Mouse (Mus musculus): ENCODE data around the gene Sergef. TPM values are rescaled to one million over a fixed set of nuclear protein-coding genes. Genes with fewer than 3 reads are reported as not detected.

Sergef gene
- total and polyA plus RNA-seq, 2 experiments from 2014 or later, result 7.5 to 7.9 TPM

GRCm38 (mm10) chr7:46540616-46541015 is 99.0 kb downstream of the Sergef start:
- DNase-seq (ENCODE audit: low spot score) (no peak), ATAC-seq (ENCODE audit: insufficient read depth, low read depth) (no peak)
- no peaks in the 10 kb centered on the region for H3K27me3 ChIP-seq (ENCODE audit: control insufficient read depth, insufficient read depth, low read length)
- TF ChIP-seq EP300 (IDR thresholded peaks at IDR 0.05; ENCODE audit: low read depth) (no peak), CTCF (IDR thresholded peaks at IDR 0.05; ENCODE audit: low read depth) (no peak)
- no peak overlapping the region for H3K4me3 ChIP-seq (ENCODE audit: low read depth, low read length)
- no peak overlapping the region for H3K9ac ChIP-seq (replicated peaks; ENCODE audit: low read depth, low read length)
- H3K4me2 ChIP-seq (ENCODE audit: low read depth, low read length), result no peak overlapping the region
- H3K9me3 ChIP-seq (replicated peaks; ENCODE audit: control insufficient read depth, low read length), result no peaks in the 10 kb centered on the region
- H3K36me3 ChIP-seq (replicated peaks; ENCODE audit: control insufficient read depth, insufficient read depth, low read length), result no peaks in the 10 kb centered on the region
- 38% methylated on average over 1 of the region's 1 CpGs for WGBS
- H3K4me1 ChIP-seq (ENCODE audit: control insufficient read depth, insufficient read depth), result no peaks in the 10 kb centered on the region
- no peak overlapping the region for H3K27ac ChIP-seq (ENCODE audit: low read depth)

GRCm38 (mm10) chr7:46536456-46537097 is 103.0 kb downstream of the Sergef start:
- Histone ChIP-seq H3K36me3 (replicated peaks; ENCODE audit: control insufficient read depth, insufficient read depth, low read length) (no peaks in the 10 kb centered on the region), H3K27ac (ENCODE audit: low read depth) (no peak overlapping the region), H3K9me3 (replicated peaks; ENCODE audit: control insufficient read depth, low read length) (no peaks in the 10 kb centered on the region), H3K9ac (replicated peaks; ENCODE audit: low read depth, low read length) (no peak overlapping the region), H3K4me2 (ENCODE audit: low read depth, low read length) (no peak overlapping the region), H3K4me1 (ENCODE audit: control insufficient read depth, insufficient read depth) (no peaks in the 10 kb centered on the region), H3K4me3 (ENCODE audit: low read depth, low read length) (no peak overlapping the region), H3K27me3 (ENCODE audit: control insufficient read depth, insufficient read depth, low read length) (no peaks in the 10 kb centered on the region)
- ATAC-seq (ENCODE audit: insufficient read depth, low read depth), result no peak
- DNase-seq (ENCODE audit: low spot score), result no peak
- WGBS, result 86% methylated on average over 9 of the region's 9 CpGs
- TF ChIP-seq CTCF (IDR thresholded peaks at IDR 0.05; ENCODE audit: low read depth), result no peak
- TF ChIP-seq EP300 (IDR thresholded peaks at IDR 0.05; ENCODE audit: low read depth), result no peak

- no peaks in the 10 kb centered on the region for H3K36me3 ChIP-seq (replicated peaks; ENCODE audit: control insufficient read depth, insufficient read depth, low read length)
- H3K27ac ChIP-seq (ENCODE audit: low read depth), result no peak overlapping the region
- H3K9me3 ChIP-seq (replicated peaks; ENCODE audit: control insufficient read depth, low read length), result no peaks in the 10 kb centered on the region
- no peaks in the 10 kb centered on the region for H3K4me1 ChIP-seq (ENCODE audit: control insufficient read depth, insufficient read depth)
- no peak overlapping the region for H3K4me3 ChIP-seq (ENCODE audit: low read depth, low read length)
- peak; percentile 16 for DNase-seq (ENCODE audit: low spot score)
- H3K9ac ChIP-seq (replicated peaks; ENCODE audit: low read depth, low read length), result no peak overlapping the region
- peak; percentile 53 for TF ChIP-seq CTCF (IDR thresholded peaks at IDR 0.05; ENCODE audit: low read depth)
- TF ChIP-seq EP300 (IDR thresholded peaks at IDR 0.05; ENCODE audit: low read depth), result no peak
- WGBS, result 15% methylated on average over 10 of the region's 10 CpGs
- no peaks in the 10 kb centered on the region for H3K27me3 ChIP-seq (ENCODE audit: control insufficient read depth, insufficient read depth, low read length)
- H3K4me2 ChIP-seq (ENCODE audit: low read depth, low read length), result no peak overlapping the region
- ATAC-seq (ENCODE audit: insufficient read depth, low read depth), result peak; percentile 63
Measured at GRCm38 (mm10) chr7:46535429-46535799, 104.2 kb downstream of the Sergef start.

- no peak overlapping the region for H3K27ac ChIP-seq (ENCODE audit: low read depth)
- no peaks in the 10 kb centered on the region for H3K4me1 ChIP-seq (ENCODE audit: control insufficient read depth, insufficient read depth)
- DNase-seq (ENCODE audit: low spot score) (no peak), ATAC-seq (ENCODE audit: insufficient read depth, low read depth) (no peak)
- 80% methylated on average over 11 of the region's 11 CpGs for WGBS
- H3K27me3 ChIP-seq (ENCODE audit: control insufficient read depth, insufficient read depth, low read length), result no peaks in the 10 kb centered on the region
- no peaks in the 10 kb centered on the region for H3K9me3 ChIP-seq (replicated peaks; ENCODE audit: control insufficient read depth, low read length)
- TF ChIP-seq EP300 (IDR thresholded peaks at IDR 0.05; ENCODE audit: low read depth), result no peak
- TF ChIP-seq CTCF (IDR thresholded peaks at IDR 0.05; ENCODE audit: low read depth), result no peak
- H3K36me3 ChIP-seq (replicated peaks; ENCODE audit: control insufficient read depth, insufficient read depth, low read length), result no peaks in the 10 kb centered on the region
- H3K4me2 ChIP-seq (ENCODE audit: low read depth, low read length), result no peak overlapping the region
- no peak overlapping the region for H3K9ac ChIP-seq (replicated peaks; ENCODE audit: low read depth, low read length)
- H3K4me3 ChIP-seq (ENCODE audit: low read depth, low read length), result no peak overlapping the region
Measured at GRCm38 (mm10) chr7:46534767-46535428, 104.7 kb downstream of the Sergef start.

- Histone ChIP-seq H3K9me3 (replicated peaks; ENCODE audit: control insufficient read depth, low read length) (no peaks in the 10 kb centered on the region), H3K4me3 (ENCODE audit: low read depth, low read length) (no peak overlapping the region), H3K9ac (replicated peaks; ENCODE audit: low read depth, low read length) (no peak overlapping the region), H3K4me2 (ENCODE audit: low read depth, low read length) (no peak overlapping the region), H3K36me3 (replicated peaks; ENCODE audit: control insufficient read depth, insufficient read depth, low read length) (no peaks in the 10 kb centered on the region), H3K4me1 (ENCODE audit: control insufficient read depth, insufficient read depth) (no peaks in the 10 kb centered on the region), H3K27me3 (ENCODE audit: control insufficient read depth, insufficient read depth, low read length) (no peaks in the 10 kb centered on the region), H3K27ac (ENCODE audit: low read depth) (no peak overlapping the region)
- no peak for DNase-seq (ENCODE audit: low spot score)
- ATAC-seq (ENCODE audit: insufficient read depth, low read depth), result no peak
- TF ChIP-seq CTCF (IDR thresholded peaks at IDR 0.05; ENCODE audit: low read depth) (no peak), EP300 (IDR thresholded peaks at IDR 0.05; ENCODE audit: low read depth) (no peak)
- 71% methylated on average over 11 of the region's 11 CpGs for WGBS
Measured at GRCm38 (mm10) chr7:46533518-46533917, 106.1 kb downstream of the Sergef start.
